In the genomic region with DNA sequence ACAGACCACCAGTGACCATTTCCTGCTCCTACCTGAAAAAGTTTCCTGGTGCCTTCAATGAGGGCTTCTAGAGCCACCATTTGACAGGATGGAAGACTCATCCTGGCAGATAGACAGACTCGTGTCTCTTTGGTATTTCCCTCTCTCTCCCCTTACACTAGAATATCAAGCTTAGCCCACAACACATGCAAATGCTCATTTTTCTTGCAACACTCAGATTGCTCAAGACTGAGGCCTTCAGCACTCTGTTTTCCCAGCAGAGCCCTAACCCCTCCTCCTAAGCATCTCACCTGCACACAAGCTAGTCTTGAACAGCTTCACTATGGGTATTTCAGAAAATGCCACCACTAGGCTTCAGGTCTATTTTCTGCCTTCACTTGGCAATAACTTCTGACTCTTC, we compare ENCODE assay signal across 32 mouse cellular contexts. TPM values are rescaled to one million over a fixed set of nuclear protein-coding genes. Genes with fewer than 3 reads are reported as not detected.
DNase-seq lines count a peak whose midpoint lies in the region; ATAC-seq and TF ChIP-seq lines count a peak whose summit lies in the region.
"Had no signal": no experiment of that assay in that cellular context is flagged by ENCODE, and none has a peak within 500 bp of the region (broad histone marks: within the 10 kb centered on the region; RNA-seq: fewer than 3 reads in every experiment).

No protein-coding gene starts in this region.

- H3K36me3 ChIP-seq in liver, postnatal 0 days (replicated peaks; ENCODE audit: insufficient read depth, low read length) = no peaks in the 10 kb centered on the region
- H3K36me3 ChIP-seq in liver, embryonic 12.5 days = no peaks in the 10 kb centered on the region
- peaks cover 45% of the 10 kb centered on the region for H3K36me3 ChIP-seq in hindbrain, embryonic 10.5 days
- H3K36me3 ChIP-seq: G1E had no signal

- TF ChIP-seq EP300 in liver, postnatal 0 days (IDR thresholded peaks at IDR 0.05; ENCODE audit: low read depth) = no peak

- H3K27me3 ChIP-seq in liver, postnatal 0 days (ENCODE audit: insufficient read depth, low read length) = no peaks in the 10 kb centered on the region
- 0 out of 2 replicates have a peak, but pooled peaks cover 4% of the 10 kb centered on the region for H3K27me3 ChIP-seq in liver, embryonic 12.5 days (replicated peaks)
- no peaks in the 10 kb centered on the region for H3K27me3 ChIP-seq in hindbrain, embryonic 10.5 days (ENCODE audit: insufficient read depth, poor library complexity, severe bottlenecking)
- H3K27me3 ChIP-seq: embryonic facial prominence, embryonic 12.5 days; forebrain, embryonic 15.5 days; hindbrain, embryonic 13.5 days; limb, embryonic 13.5 days; neural tube, embryonic 13.5 days; Patski had no signal

- 0 out of 2 replicates have a peak overlapping the region, but pooled peaks have one; percentile 13 for H3K4me3 ChIP-seq in liver, postnatal 0 days (ENCODE audit: low read depth, low read length)
- H3K4me3 ChIP-seq in liver, embryonic 12.5 days = no peak overlapping the region
- H3K4me3 ChIP-seq in hindbrain, embryonic 10.5 days = no peak overlapping the region
- H3K4me3 ChIP-seq: embryonic facial prominence, embryonic 12.5 days; forebrain, embryonic 10.5 days; forebrain, embryonic 15.5 days; hindbrain, embryonic 13.5 days; limb, embryonic 13.5 days; neural tube, embryonic 13.5 days had no signal

- no peak for DNase-seq in liver, postnatal 0 days
- peak; percentile 21 for DNase-seq in adipocyte (ENCODE audit: low spot score)
- DNase-seq in T-cell, adult 2 months (ENCODE audit: low spot score) = no peak
- no peak for DNase-seq in hindbrain, embryonic 10.5 days (ENCODE audit: low spot score)
- DNase-seq: adrenal gland, adult 8-10 months; cerebellum, adult 11 months; cerebellum, adult 9-10 months; cerebellum, postnatal 36 days; embryo, embryonic 11 days; gastrocnemius, postnatal 25 days; heart, adult 18-20 months; heart, postnatal 36 days; kidney, adult 2 months; kidney, postnatal 4 days; lung, adult 2 months; right cerebral cortex, postnatal 25 days; thymus, postnatal 14 days had no signal

- 43% methylated on average over 1 of the region's 1 CpGs for WGBS in liver, postnatal 0 days (ENCODE audit: insufficient replicate concordance)
- WGBS in liver, embryonic 12.5 days (ENCODE audit: insufficient replicate concordance) = 24% methylated on average over 1 of the region's 1 CpGs
- 77% methylated on average over 1 of the region's 1 CpGs for WGBS in hindbrain, embryonic 10.5 days

- TF ChIP-seq CTCF in liver, postnatal 0 days (IDR thresholded peaks at IDR 0.05; ENCODE audit: low read depth) = no peak

- H3K9me3 ChIP-seq in liver, postnatal 0 days (ENCODE audit: low read length) = no peaks in the 10 kb centered on the region
- H3K9me3 ChIP-seq in liver, embryonic 12.5 days (replicated peaks) = no peaks in the 10 kb centered on the region
- no peaks in the 10 kb centered on the region for H3K9me3 ChIP-seq in hindbrain, embryonic 10.5 days
- H3K9me3 ChIP-seq: embryonic facial prominence, embryonic 12.5 days; forebrain, embryonic 10.5 days; forebrain, embryonic 15.5 days; hindbrain, embryonic 13.5 days; limb, embryonic 13.5 days; neural tube, embryonic 13.5 days had no signal

- H3K4me1 ChIP-seq in liver, postnatal 0 days (ENCODE audit: insufficient read depth) = 0 out of 2 replicates have a peak, but pooled peaks cover 4% of the 10 kb centered on the region
- H3K4me1 ChIP-seq in liver, embryonic 12.5 days = no peaks in the 10 kb centered on the region
- peaks cover 20% of the 10 kb centered on the region for H3K4me1 ChIP-seq in hindbrain, embryonic 10.5 days (replicated peaks)

- no peak overlapping the region for H3K9ac ChIP-seq in liver, postnatal 0 days (replicated peaks)
- H3K9ac ChIP-seq in liver, embryonic 12.5 days = no peak overlapping the region
- H3K9ac ChIP-seq: embryonic facial prominence, embryonic 12.5 days; forebrain, embryonic 15.5 days; hindbrain, embryonic 13.5 days; limb, embryonic 13.5 days; neural tube, embryonic 13.5 days had no signal

- H3K4me2 ChIP-seq in liver, postnatal 0 days (ENCODE audit: low read depth, low read length) = no peak overlapping the region
- no peak overlapping the region for H3K4me2 ChIP-seq in liver, embryonic 12.5 days
- H3K4me2 ChIP-seq: embryonic facial prominence, embryonic 12.5 days; forebrain, embryonic 15.5 days; heart, embryonic 11.5 days; hindbrain, embryonic 13.5 days; limb, embryonic 13.5 days; liver, embryonic 11.5 days; midbrain, embryonic 11.5 days; neural tube, embryonic 13.5 days had no signal

- ATAC-seq in liver, postnatal 0 days = no peak
- ATAC-seq in liver, embryonic 12.5 days = no peak
- peak; percentile 84 for ATAC-seq in granulocyte monocyte progenitor cell, adult 5-6 weeks (replicated peaks; ENCODE audit: poor library complexity, severe bottlenecking)
- peak; percentile 24; the same call in 1 of the 2 replicates for ATAC-seq in neutrophil, adult 5-6 weeks (ENCODE audit: extremely low read depth, insufficient number of reproducible peaks, low FRiP score, poor library complexity, severe bottlenecking)
- ATAC-seq: forebrain, embryonic 15.5 days; Patski had no signal

- H3K27ac ChIP-seq in liver, postnatal 0 days (ENCODE audit: low read depth) = peak overlapping the region; percentile 44; the same call in 1 of the 2 replicates
- no peak overlapping the region for H3K27ac ChIP-seq in liver, embryonic 12.5 days
- H3K27ac ChIP-seq in hindbrain, embryonic 10.5 days = no peak overlapping the region
- H3K27ac ChIP-seq: embryonic facial prominence, embryonic 12.5 days; forebrain, embryonic 10.5 days; forebrain, embryonic 15.5 days; hindbrain, embryonic 13.5 days; limb, embryonic 13.5 days; macrophage; neural tube, embryonic 13.5 days had no signal

RNA-seq across cellular contexts. Expression of gene Rnf144a, which starts 23.9 kb away (rescaled TPM):
- polyA plus RNA-seq in liver, postnatal 0 days (2015; fragmentation: Nextera tagmentation; extraction: Ambion mirVana) = 3.1 and 3.2 TPM in 2 replicates
- polyA plus RNA-seq in liver, embryonic 12.5 days (2016; fragmentation: Nextera tagmentation; extraction: Ambion mirVana) = 3.1 and 4.1 TPM in 2 replicates
- total RNA-seq in granulocyte monocyte progenitor cell, adult 5-6 weeks (2014; fragmentation: Nextera tagmentation) = 26.1 and 33.5 TPM in 2 replicates
- 13.5 and 13.6 TPM in 2 replicates for total RNA-seq in granulocyte monocyte progenitor cell, adult 5-6 weeks (2017)
- total RNA-seq in neutrophil, adult 5-6 weeks (2017) = 193 and 199 TPM in 2 replicates
- polyA plus RNA-seq in hindbrain, embryonic 10.5 days (2016; fragmentation: Nextera tagmentation; extraction: Ambion mirVana) = 34.3 and 38.4 TPM in 2 replicates
- polyA plus RNA-seq: G1E had no signal

Comparison
In these comparisons a context has a peak if more than half of its experiments do, and no peak if none do; other contexts are left out.
1. ATAC-seq: peak in granulocyte monocyte progenitor cell, adult 5-6 weeks (single experiment) and neutrophil, adult 5-6 weeks (single experiment); none in liver, postnatal 0 days (single experiment) and liver, embryonic 12.5 days (single experiment).